Mouse (Mus musculus) kidney, adult 2 months (tissue): ENCODE results near the gene Ngfr.

Source experiments
- CTCF ChIP-seq: fragments of 200-500 bp; conservative IDR thresholded peaks from 2 replicates; pipeline ENCODE4 v1.5.1; 2011; ENCODE audit warnings: low read depth, mild to moderate bottlenecking, control low read depth, low read length, moderate library complexity, mixed read lengths; ENCODE audit not compliant: insufficient read depth, insufficient read length
- POLR2A ChIP-seq: fragments of 200-500 bp; IDR thresholded peaks from one replicate; pipeline ENCODE4 v1.6.1; 2011; ENCODE audit warnings: low read depth, low read length, control low read depth

GRCm38 (mm10) chr11:95560773-95561172 is 26.8 kb downstream of the Ngfr start:
- no peak for TF ChIP-seq POLR2A
- TF ChIP-seq CTCF = no peak
